Mouse (Mus musculus) thymus, adult 2 months (tissue): ENCODE data around the gene Apoc1. TPM values are rescaled to one million over a fixed set of nuclear protein-coding genes. Genes with fewer than 3 reads are reported as not detected.

Source experiments
- DNase-seq: peaks from one replicate; pipeline ENCODE4 v3.0.0; 2021
- H3K27ac ChIP-seq: fragments of 200-500 bp; 2 replicates; pipeline ENCODE4 v1.5.1; 2012; ENCODE audit warnings: low read length, control low read depth; ENCODE audit not compliant: control insufficient read depth, insufficient read depth
- H3K27me3 ChIP-seq: fragments of 200-500 bp; 2 replicates; pipeline ENCODE4 v1.6.1; 2012; ENCODE audit warnings: mild to moderate bottlenecking, low read length, moderate library complexity, mixed read lengths; ENCODE audit not compliant: control insufficient read depth, insufficient read depth
- H3K36me3 ChIP-seq: fragments of 200-500 bp; 2 replicates; pipeline ENCODE4 v1.6.1; 2012; ENCODE audit warnings: mild to moderate bottlenecking, low read length, moderate library complexity; ENCODE audit not compliant: control insufficient read depth, insufficient read depth
- H3K4me1 ChIP-seq: fragments of 200-500 bp; replicated peaks from 2 replicates; pipeline ENCODE4 v1.6.1; 2012; ENCODE audit warnings: low read length; ENCODE audit not compliant: control insufficient read depth, insufficient read depth
- H3K4me3 ChIP-seq: fragments of 200-500 bp; 2 replicates; pipeline ENCODE4 v1.5.1; 2012; ENCODE audit warnings: mild to moderate bottlenecking, low read length, control low read depth, moderate library complexity; ENCODE audit not compliant: control insufficient read depth, insufficient read depth
- CTCF ChIP-seq: fragments of 200-500 bp; IDR thresholded peaks from 2 replicates; pipeline ENCODE4 v1.5.1; 2012; ENCODE audit warnings: mild to moderate bottlenecking, control low read depth, low read length, moderate library complexity, borderline replicate concordance; ENCODE audit not compliant: control insufficient read depth, poor library complexity, insufficient read depth; ENCODE audit errors: extremely low read depth
- POLR2A ChIP-seq: fragments of 200-500 bp; IDR thresholded peaks from 2 replicates; pipeline ENCODE4 v1.6.1; 2012; ENCODE audit warnings: mild to moderate bottlenecking, low read length, control low read depth, moderate library complexity; ENCODE audit not compliant: control insufficient read depth, poor library complexity, insufficient read depth; ENCODE audit errors: extremely low read depth
- WGBS: fragments of 180-500 bp; shearing (Covaris S2); methylation state at CpG from one replicate; pipeline ENCODE4 v1.1.7; 2018; 5-methylcytosine and 5-hydroxymethylcytosine counted together
- polyA plus RNA-seq: library from polyadenylated mRNA; depleted of rRNA; stranded (reverse); fragments of >200 nt; gene quantifications from 2 replicates; pipeline ENCODE4 v1.2.3, GENCODE M21; 2012

The Apoc1 gene
- polyA plus RNA-seq, 1 experiment: 24.8 TPM

- TF ChIP-seq POLR2A (no peak), CTCF (no peak)
- Histone ChIP-seq H3K36me3 (peaks cover 11% of the 10 kb centered on the region), H3K27me3 (no peaks in the 10 kb centered on the region), H3K4me3 (no peak overlapping the region), H3K4me1 (peaks cover 4% of the 10 kb centered on the region), H3K27ac (no peak overlapping the region)
- WGBS: 79% methylated on average over 4 of the region's 4 CpGs
- no peak for DNase-seq
Observed at GRCm38 (mm10) chr7:19712414-19712813, 20.0 kb upstream of the Apoc1 start.

GRCm38 (mm10) chr7:19710650-19711049, 18.2 kb upstream of the Apoc1 start:
- TF ChIP-seq POLR2A: no peak
- no peak for TF ChIP-seq CTCF
- 76% methylated on average over 10 of the region's 10 CpGs for WGBS
- H3K27ac ChIP-seq: no peak overlapping the region
- no peak for DNase-seq
- H3K36me3 ChIP-seq: peaks cover 11% of the 10 kb centered on the region
- H3K27me3 ChIP-seq: no peaks in the 10 kb centered on the region
- no peak overlapping the region for H3K4me3 ChIP-seq
- peaks cover 4% of the 10 kb centered on the region for H3K4me1 ChIP-seq

- Histone ChIP-seq H3K36me3 (peaks cover 7% of the 10 kb centered on the region), H3K4me3 (no peak overlapping the region), H3K27me3 (no peaks in the 10 kb centered on the region), H3K27ac (no peak overlapping the region), H3K4me1 (peaks cover 11% of the 10 kb centered on the region)
- 97% methylated on average over 7 of the region's 7 CpGs for WGBS
- TF ChIP-seq CTCF (no peak), POLR2A (no peak)
- DNase-seq: no peak
Observed at GRCm38 (mm10) chr7:19705271-19705670, 12.8 kb upstream of the Apoc1 start.

GRCm38 (mm10) chr7:19704475-19704874, 12.0 kb upstream of the Apoc1 start:
- H3K4me1 ChIP-seq: peaks cover 18% of the 10 kb centered on the region
- H3K4me3 ChIP-seq: no peak overlapping the region
- WGBS: 95% methylated on average over 4 of the region's 4 CpGs
- no peak overlapping the region for H3K27ac ChIP-seq
- TF ChIP-seq POLR2A (no peak), CTCF (no peak)
- H3K36me3 ChIP-seq: peaks cover 7% of the 10 kb centered on the region; the same call in 1 of the 2 replicates
- no peaks in the 10 kb centered on the region for H3K27me3 ChIP-seq
- DNase-seq: no peak

- H3K4me3 ChIP-seq: no peak overlapping the region
- H3K27ac ChIP-seq: no peak overlapping the region
- no peaks in the 10 kb centered on the region for H3K36me3 ChIP-seq
- DNase-seq: no peak
- peaks cover 31% of the 10 kb centered on the region for H3K4me1 ChIP-seq
- WGBS: 94% methylated on average over 16 of the region's 16 CpGs
- no peak for TF ChIP-seq CTCF
- no peak for TF ChIP-seq POLR2A
- no peaks in the 10 kb centered on the region for H3K27me3 ChIP-seq
Observed at GRCm38 (mm10) chr7:19702859-19703555, 10.5 kb upstream of the Apoc1 start.

- Histone ChIP-seq H3K27ac (peak overlapping the region; percentile 78), H3K27me3 (no peaks in the 10 kb centered on the region), H3K4me1 (peaks cover 31% of the 10 kb centered on the region), H3K4me3 (no peak overlapping the region), H3K36me3 (no peaks in the 10 kb centered on the region)
- WGBS: 55% methylated on average over 22 of the region's 22 CpGs
- DNase-seq: peak; percentile 53
- no peak for TF ChIP-seq POLR2A
- peak; percentile 67; the same call in 1 of the 2 replicates for TF ChIP-seq CTCF
Observed at GRCm38 (mm10) chr7:19701069-19701761, 8.8 kb upstream of the Apoc1 start.
